Mouse (Mus musculus) megakaryocyte, adult 5-6 weeks (primary cell): ENCODE measurements around the gene Lin9. TPM values are rescaled to one million over a fixed set of nuclear protein-coding genes. Genes with fewer than 3 reads are reported as not detected.

Experiments used
- ATAC-seq: 2 replicates; pipeline ENCODE4 v1.8.0; 2016; ENCODE audit warnings: mild to moderate bottlenecking, inconsistent platforms; ENCODE audit not compliant: poor library complexity, severe bottlenecking
- total RNA-seq, 2 experiments: library from RNA; stranded (forward) in 1 of 2; stranded (reverse) in 1 of 2; fragments of 153-499, 151-499 nt in 1 of 2; fragments of 221-1000, 200-1000 nt in 1 of 2; gene quantifications; 2 replicates each; pipeline versions ENCODE4 v1.2.3 to v1.2.4; 2015 to 2017

The Lin9 gene
- total RNA-seq, 2 experiments from 2014 or later: 32.5 to 35.7 TPM

DNA sequence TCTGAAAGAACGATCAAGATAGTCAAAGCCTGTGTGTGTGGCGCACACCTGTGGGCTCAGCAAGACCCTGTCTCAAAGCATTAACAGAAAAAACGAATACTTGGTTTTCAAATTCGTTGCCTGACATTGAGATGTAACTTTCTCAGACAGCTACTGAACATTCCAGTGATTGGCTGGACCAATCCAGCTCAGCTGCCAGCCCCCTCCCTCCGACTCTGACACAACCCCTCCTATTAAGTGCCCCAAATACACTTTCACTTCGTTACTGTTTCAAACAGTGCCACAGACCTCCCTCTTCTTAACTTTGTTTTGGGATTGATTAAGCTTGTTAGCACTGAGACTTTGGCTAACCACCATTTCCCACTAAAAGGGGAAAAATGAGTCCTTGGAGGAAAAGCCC, 62.5 kb downstream of the Lin9 start:
- no peak for ATAC-seq

DNA sequence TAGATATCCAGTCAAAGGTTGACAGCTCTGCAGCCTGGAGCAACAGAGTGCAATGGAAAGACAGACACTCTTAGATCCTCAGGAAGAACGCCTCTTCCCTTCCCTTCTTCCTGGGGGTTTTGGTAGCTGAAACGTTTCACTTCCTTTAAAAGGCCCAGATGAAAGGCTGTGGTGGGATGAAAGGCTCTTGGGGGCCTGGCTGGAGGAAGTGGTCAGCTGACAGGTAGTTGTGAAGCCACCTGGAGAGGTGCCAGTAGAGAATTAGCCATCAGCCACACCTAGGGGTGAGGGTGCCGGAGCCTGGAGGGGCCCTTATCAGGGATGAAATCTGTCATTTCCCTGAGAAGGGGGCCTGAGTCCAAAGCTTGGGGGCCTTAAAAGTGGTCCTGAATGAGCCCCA, 66.4 kb downstream of the Lin9 start:
- peak; percentile 66 for ATAC-seq

DNA sequence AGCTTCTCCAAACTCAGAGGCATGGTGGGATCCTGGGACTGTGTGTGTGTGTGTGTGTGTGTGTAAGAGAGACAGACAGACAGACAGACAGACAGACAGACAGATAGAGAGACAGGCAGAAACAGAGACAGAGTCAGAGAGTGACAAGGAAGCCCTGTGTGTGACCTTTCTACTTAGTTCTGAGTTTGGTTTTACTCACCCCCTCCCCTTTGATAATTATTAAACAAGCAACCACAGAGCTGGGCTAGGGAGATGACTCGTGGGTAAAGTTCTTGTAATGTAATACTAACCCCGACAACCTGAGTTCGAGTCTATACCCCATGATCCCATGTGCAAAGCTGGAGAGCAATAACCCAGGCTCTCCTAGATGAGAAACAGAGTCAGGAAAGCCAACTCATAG, 66.9 kb downstream of the Lin9 start:
- ATAC-seq: no peak

DNA sequence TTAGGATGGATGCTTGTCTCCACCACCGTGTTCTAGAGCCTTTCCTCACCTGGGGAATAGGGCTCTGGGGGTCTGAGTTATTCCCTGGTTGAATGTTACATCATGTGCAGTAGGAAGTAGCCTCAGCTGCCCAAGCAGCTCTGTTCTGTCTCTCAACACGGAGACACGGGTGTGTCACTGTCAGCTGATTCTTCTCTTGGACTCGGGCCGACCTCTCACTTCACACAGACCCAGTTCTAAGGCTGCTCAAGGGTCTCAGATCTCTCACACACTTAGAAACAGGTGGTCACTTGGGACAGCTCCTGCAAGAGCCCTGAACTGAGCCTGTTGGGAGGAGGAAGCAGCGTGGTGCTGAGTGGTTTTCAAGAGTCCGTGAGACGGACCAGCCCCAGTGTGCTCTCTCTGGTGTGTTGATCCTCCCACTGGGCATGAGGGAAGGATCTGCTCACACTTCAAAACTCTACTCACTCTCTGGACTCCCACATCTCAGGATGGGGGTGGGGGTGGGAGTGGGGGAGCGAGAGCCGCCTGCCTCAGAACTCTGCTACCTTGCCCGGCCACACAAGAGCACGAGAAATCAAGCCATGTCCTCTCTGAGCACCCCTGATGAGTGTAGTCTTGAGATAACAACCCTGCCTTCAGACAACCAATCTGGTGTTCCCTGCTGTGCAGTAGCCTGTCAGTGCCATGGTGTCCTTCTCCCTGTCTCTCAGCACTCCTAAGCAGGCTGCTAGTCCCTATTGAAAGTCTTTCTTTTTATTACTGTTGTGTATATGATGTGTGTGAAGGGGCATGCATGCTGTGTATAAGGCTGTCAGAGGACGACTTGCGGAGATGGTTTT, 68.2 kb downstream of the Lin9 start:
- no peak for ATAC-seq

DNA sequence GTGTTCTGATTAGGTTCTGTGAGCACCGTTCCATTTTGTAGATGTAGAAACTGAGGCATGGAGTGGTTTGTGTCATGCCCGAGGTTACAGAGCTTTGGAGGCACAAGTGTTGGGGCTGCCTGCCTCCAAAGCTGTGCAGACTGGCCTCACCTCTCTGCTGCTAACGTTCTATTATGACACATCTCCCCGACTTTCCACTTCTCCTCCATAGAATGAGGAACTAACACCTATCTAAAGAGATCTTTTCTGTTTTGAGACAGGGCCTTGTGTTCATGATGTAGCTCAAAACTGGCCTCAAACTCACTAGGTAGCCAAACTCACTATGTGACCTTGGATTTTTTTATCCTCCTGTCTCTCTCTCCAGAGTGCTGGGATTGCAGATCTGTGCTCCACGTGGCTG, 77.8 kb downstream of the Lin9 start:
- peak; percentile 87 for ATAC-seq

DNA sequence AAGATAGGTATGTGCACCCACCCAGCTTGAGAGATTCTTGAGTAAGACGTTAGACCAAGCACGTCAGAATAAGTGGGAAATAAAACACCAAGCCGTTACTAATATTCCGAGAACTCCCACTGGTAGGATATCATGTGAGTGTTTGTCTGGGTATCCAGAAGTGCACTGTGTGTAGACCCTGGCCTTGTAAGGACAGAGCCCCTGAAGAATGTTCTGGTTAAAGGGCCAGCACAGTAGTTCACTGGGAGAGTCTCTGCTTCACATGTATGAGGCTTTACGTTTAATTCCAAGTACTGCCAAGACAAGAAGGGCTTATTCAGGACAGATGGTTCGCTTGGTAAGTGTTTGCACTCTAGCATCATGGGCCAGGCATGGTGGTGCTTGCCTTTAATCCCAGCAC, 78.5 kb downstream of the Lin9 start:
- ATAC-seq: no peak

DNA sequence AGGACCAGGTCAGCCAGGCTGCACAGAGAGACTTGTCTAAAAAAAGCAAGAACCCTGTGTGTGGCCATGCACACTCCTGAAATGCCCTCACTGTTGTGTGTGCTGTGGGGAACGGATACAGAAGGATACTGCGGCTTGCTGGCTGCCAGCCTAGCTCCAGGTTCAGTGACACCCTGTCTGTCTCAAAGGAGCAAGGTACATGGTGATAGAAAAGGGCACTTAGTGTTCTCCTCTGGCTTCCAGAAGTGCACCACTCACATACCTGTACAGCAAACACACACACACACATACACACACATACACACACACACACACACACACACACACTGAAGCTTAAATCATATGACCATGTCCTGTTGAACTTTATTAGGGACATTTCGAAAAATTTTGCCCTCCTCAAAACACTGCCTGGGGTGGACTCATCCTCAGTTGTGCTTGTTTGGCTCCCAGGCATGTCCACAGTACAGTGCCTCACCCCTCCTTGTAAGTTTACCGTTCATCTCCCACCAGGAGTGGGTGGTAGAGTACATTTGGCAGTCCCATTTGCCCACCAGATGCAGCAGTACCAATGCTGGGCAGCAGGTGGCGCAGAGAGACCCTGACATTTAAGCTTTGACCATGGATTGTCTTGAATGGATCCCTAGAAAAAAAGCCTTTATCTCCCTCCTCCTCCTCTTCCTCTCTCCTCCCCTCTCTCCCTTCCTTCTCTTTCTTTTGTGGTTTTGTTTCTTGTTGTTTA, 79.2 kb downstream of the Lin9 start:
- ATAC-seq: peak; percentile 86

DNA sequence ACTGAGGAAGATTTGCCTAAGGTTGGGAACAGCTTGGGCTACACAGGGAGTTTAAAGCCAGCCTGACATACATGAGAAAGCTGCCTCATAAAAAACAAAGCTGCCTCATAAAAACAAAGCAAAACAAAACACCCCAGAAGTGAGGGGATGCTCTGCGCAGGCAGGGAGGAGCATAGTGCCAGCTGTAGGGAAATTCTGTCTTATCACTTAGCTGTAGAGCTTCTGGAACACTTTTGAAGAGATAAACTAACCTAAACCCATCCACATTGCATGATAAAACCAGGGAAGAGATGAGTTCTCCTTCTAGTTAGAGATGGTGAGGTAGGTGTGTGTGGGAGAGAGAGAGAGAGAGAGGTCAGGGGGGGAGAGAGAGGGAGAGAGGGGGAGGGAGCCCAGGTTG, 81.7 kb downstream of the Lin9 start:
- no peak for ATAC-seq

DNA sequence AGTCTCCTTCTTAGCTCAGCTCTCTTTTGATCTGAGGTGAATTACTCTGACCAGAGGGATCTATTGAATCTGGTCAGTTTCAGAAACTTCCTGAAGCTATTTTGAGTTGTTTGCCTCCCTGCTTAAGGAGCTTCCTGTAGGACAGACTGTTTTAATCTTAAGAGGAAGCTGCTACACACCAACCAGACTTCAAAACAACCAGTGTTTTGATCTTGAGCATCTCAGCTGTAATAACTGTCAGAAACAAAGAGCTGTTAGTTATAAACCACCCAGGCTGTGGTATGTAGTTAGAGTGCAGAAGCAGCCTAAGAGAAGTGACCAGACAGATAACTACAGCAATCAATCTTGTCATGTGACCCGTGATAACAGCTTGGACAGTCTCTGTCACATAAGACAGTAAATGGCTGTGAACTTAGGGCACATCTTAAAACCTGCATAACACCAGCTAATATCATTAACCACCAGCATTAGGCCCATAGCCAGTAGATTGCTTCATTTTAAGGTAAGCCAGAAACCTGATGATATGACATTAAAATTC, 82.8 kb downstream of the Lin9 start:
- ATAC-seq: no peak

DNA sequence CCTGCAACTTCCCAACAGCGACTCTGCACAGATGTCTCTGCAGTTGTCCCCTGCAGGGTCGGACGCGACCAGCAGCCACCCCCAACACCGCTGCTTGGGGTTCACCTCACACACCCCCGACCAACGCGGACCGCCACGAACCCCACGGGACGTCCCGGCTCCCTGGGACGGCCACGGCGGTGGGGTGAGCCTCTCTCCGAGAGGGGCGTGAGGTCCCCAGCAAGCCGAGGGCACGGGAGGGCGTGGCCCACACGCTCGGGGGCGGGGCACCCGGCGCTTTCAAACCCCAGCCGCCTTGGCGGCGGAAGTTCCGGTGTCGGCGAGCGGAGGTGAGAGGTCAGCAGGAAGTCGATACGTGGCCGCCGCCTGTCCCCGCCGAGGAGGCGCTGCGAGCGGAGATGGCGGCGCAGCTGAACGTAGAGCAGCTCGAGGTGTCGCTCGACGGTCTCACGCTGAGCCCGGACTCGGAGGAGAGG, 84.8 kb downstream of the Lin9 start, which contains the start of gene Acbd3:
Acbd3 (plus strand) TSS at position 340 of the 476 bp plus-strand sequence.
- peak; percentile 97 for ATAC-seq

DNA sequence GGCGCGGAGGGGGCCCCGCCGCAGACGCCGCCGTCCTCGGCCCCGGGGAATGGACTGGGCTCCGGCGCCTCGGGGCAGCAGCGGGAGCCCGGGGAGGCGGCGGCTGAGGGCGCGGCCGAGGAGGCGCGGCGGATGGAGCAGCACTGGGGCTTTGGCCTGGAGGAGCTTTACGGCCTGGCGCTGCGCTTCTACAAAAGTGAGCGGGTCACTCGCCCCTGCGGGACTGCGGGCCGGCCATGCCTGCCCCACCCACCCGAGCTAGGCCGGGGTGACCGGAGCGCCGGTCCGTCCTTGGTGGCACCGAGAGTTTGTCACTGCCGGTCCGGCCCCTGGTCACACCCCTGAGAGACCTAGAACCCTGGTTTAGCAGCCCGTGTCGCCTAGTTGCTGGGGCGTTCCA, 85.2 kb downstream of the Lin9 start:
- peak; percentile 34 for ATAC-seq

DNA sequence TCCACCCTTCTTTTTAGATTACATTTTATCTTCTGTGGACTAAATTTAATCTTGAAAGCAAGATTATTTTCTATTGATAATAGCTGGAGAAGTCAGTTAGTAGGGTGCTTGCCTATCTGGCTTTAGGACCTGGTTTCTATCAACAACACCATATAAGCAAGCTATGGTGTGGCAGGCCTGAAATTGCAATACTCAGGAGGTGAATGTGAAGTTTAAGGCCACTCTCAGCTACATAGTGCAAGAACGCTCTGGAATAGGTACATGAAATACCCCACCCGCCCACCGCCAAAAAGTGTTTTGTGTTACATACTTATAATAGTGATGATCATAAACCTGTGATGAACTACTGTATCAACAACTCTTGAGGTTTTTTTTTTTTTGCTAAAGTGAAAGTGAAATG, 88.3 kb downstream of the Lin9 start:
- no peak for ATAC-seq

Other genes starting within 250 kb of the Lin9 start
- gene Stum, start 157.6 kb upstream of the Lin9 start, total RNA-seq (2015): not detected in 2 replicates
- gene Stum, start 157.6 kb upstream of the Lin9 start, total RNA-seq (2017): not detected in 2 replicates
- 38.4 and 41.6 TPM in 2 replicates for gene Parp1, start 72.2 kb upstream of the Lin9 start, total RNA-seq (2015)
- 97.3 and 107 TPM in 2 replicates for gene Parp1, start 72.2 kb upstream of the Lin9 start, total RNA-seq (2017)
- not detected in 2 replicates for gene Mixl1, start 55.9 kb downstream of the Lin9 start, total RNA-seq (2015)
- not detected in 2 replicates for gene Mixl1, start 55.9 kb downstream of the Lin9 start, total RNA-seq (2017)
- 25.2 and 27.1 TPM in 2 replicates for gene Acbd3, start 84.9 kb downstream of the Lin9 start, total RNA-seq (2015)
- gene Acbd3, start 84.9 kb downstream of the Lin9 start, total RNA-seq (2017): 49.8 and 52.4 TPM in 2 replicates
- 3,482 and 3,921 TPM in 2 replicates for gene H3f3a, start 172.8 kb downstream of the Lin9 start, total RNA-seq (2015)
- gene H3f3a, start 172.8 kb downstream of the Lin9 start, total RNA-seq (2017): 2,689 and 3,338 TPM in 2 replicates
- gene Sde2, start 210.0 kb downstream of the Lin9 start, total RNA-seq (2015): 18.1 and 21.1 TPM in 2 replicates
- 24.8 and 34.9 TPM in 2 replicates for gene Sde2, start 210.0 kb downstream of the Lin9 start, total RNA-seq (2017)